Mouse (Mus musculus) liver, embryonic 15.5 days (tissue): ENCODE measurements around the gene Meiob. TPM values are rescaled to one million over a fixed set of nuclear protein-coding genes. Genes with fewer than 3 reads are reported as not detected.

Source experiments
- ATAC-seq: fragments of 200-750 bp; cut with Nextera tagmentation; 2 replicates; pipeline ENCODE4 v1.8.0; 2017; ENCODE audit warnings: moderate number of reproducible peaks, mild to moderate bottlenecking, moderate library complexity; ENCODE audit not compliant: insufficient read depth
- H3K27ac ChIP-seq: fragments of 300-500 bp; sonication (generic); replicated peaks from 2 replicates; pipeline ENCODE4 v1.5.1; 2015; ENCODE audit warnings: mild to moderate bottlenecking, inconsistent platforms
- H3K27me3 ChIP-seq: fragments of 300-500 bp; sonication (generic); 2 replicates; pipeline ENCODE4 v1.6.1; 2015; ENCODE audit warnings: mild to moderate bottlenecking, inconsistent platforms
- H3K36me3 ChIP-seq: fragments of 300-500 bp; sonication (generic); replicated peaks from 2 replicates; pipeline ENCODE4 v1.6.1; 2015; ENCODE audit warnings: moderate library complexity, mild to moderate bottlenecking, inconsistent platforms
- H3K4me1 ChIP-seq: fragments of 300-500 bp; sonication (generic); replicated peaks from 2 replicates; pipeline ENCODE4 v1.6.1; 2015; ENCODE audit warnings: inconsistent platforms
- H3K4me2 ChIP-seq: fragments of 300-500 bp; sonication (generic); 2 replicates; pipeline ENCODE4 v1.6.1; 2015; ENCODE audit warnings: moderate library complexity, mild to moderate bottlenecking, inconsistent platforms
- H3K4me3 ChIP-seq: fragments of 300-500 bp; sonication (generic); replicated peaks from 2 replicates; pipeline ENCODE4 v1.5.1; 2015; ENCODE audit warnings: mild to moderate bottlenecking, inconsistent platforms
- H3K9ac ChIP-seq: fragments of 300-500 bp; sonication (generic); 2 replicates; pipeline ENCODE4 v1.6.1; 2015; ENCODE audit warnings: moderate library complexity, mild to moderate bottlenecking, inconsistent platforms
- H3K9me3 ChIP-seq: fragments of 300-500 bp; sonication (generic); replicated peaks from 2 replicates; pipeline ENCODE4 v1.6.1; 2016; ENCODE audit warnings: inconsistent platforms
- WGBS: fragments of 180-500 bp; shearing (Covaris S2); methylation state at CpG from one replicate; pipeline ENCODE4 v1.1.7; 2015; ENCODE audit warnings: mixed read lengths; ENCODE audit not compliant: insufficient replicate concordance; 5-methylcytosine and 5-hydroxymethylcytosine counted together
- polyA plus RNA-seq: library from polyadenylated mRNA; unstranded; fragments of >200 nt; fragmentation: Nextera tagmentation; extraction: Ambion mirVana; gene quantifications from 2 replicates; pipeline ENCODE4 v1.2.1, GENCODE M21; 2015

The Meiob gene
- polyA plus RNA-seq, 1 experiment from 2014 or later, result 0.54 TPM

DNA sequence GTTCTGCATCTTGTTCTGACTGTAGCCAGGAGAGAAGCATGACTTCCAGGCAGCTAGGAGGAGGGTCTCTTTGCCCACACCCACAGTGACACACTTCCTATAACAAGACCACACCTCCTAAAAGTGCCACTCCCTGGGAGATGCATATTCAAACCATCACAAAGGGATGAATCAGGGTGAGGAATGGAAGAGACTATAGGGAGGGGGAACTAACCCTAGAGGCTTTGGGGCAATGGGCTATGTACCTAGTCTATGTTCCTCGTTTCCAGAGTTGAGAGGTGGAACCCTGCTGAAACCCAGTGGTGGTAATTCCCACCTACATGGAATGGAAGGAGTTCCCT is 70.3 kb downstream of the Meiob start:
- ATAC-seq, result no peak
- WGBS, result 48% methylated on average over 1 of the region's 1 CpGs
- peaks cover 22% of the 10 kb centered on the region for H3K4me1 ChIP-seq
- no peak overlapping the region for H3K9ac ChIP-seq
- H3K36me3 ChIP-seq, result no peaks in the 10 kb centered on the region
- H3K27me3 ChIP-seq, result peaks cover 11% of the 10 kb centered on the region
- H3K4me2 ChIP-seq, result no peak overlapping the region
- H3K27ac ChIP-seq, result no peak overlapping the region
- no peaks in the 10 kb centered on the region for H3K9me3 ChIP-seq
- H3K4me3 ChIP-seq, result no peak overlapping the region

DNA sequence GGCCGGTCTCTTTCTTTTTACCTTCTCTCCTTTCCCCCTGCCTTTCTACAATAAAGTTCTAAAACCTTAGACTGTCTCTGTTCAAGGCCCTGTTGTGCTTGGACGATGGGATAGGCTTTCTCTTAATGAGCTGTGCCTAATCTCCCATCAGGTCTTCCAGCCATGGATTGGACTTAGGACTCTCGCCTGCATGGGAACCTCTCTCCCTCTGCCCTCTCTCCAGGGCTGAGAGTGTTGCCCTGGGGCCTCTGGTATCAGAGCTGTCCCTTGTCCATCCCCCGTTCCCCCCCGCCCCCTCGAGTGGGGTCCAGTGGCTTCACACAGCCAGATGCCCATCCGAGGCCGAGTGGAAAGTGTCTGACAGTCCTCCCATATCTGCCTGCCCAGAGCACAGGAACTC is 70.9 kb downstream of the Meiob start:
- WGBS, result 67% methylated on average over 8 of the region's 8 CpGs
- no peak overlapping the region for H3K4me2 ChIP-seq
- peaks cover 11% of the 10 kb centered on the region for H3K27me3 ChIP-seq
- H3K9me3 ChIP-seq, result no peaks in the 10 kb centered on the region
- H3K9ac ChIP-seq, result no peak overlapping the region
- H3K27ac ChIP-seq, result no peak overlapping the region
- H3K36me3 ChIP-seq, result no peaks in the 10 kb centered on the region
- peaks cover 22% of the 10 kb centered on the region for H3K4me1 ChIP-seq
- ATAC-seq, result no peak
- no peak overlapping the region for H3K4me3 ChIP-seq

DNA sequence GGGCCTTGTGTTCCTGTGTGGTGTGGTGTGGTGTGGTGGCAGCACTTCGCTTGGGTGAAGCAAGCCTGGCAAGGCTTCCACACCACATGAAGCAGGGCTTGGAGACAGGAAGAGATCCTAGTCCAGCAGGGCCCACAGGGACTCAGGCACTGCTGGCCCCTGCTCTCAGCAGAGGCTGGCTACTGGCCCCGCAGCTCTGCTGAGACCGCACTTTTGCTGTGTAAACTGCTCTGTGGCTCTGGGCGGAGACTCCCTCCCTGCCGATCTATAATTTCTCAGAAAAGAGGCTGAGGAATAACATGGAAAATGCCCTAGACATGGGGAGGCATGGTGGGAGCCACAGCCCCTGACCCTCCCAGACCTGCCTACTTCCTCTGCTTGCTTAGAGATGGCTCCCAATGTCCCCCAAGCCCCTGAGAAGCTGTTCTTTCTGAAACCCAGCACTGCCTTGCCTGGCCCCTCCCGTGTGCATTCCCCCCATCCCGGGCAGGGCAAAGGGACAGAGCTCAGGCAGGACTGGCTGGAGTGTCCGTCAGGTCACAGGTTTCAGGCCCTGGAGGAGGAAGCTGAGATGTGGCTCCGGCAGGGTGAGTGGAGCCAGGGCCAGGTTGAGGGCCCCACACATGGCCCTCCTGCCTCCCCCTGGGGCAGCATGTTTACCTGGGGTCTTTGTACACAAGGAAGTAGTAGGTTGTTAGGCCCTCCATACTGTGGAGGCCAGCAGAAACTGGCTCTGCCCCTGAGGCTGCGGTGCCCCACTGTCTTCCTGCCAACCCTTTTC is 73.4 kb downstream of the Meiob start:
- Histone ChIP-seq H3K27me3 (peaks cover 5% of the 10 kb centered on the region), H3K4me2 (peak overlapping the region; percentile 21), H3K4me1 (peaks cover 22% of the 10 kb centered on the region), H3K27ac (peak overlapping the region; percentile 78), H3K36me3 (peaks cover 9% of the 10 kb centered on the region), H3K4me3 (peak overlapping the region; percentile 23; the same call in 1 of the 2 replicates), H3K9ac (0 out of 2 replicates have a peak overlapping the region, but pooled peaks have one; percentile 6), H3K9me3 (no peaks in the 10 kb centered on the region)
- ATAC-seq, result peak; percentile 43
- 60% methylated on average over 10 of the region's 10 CpGs for whole genome bisulfite sequencing

DNA sequence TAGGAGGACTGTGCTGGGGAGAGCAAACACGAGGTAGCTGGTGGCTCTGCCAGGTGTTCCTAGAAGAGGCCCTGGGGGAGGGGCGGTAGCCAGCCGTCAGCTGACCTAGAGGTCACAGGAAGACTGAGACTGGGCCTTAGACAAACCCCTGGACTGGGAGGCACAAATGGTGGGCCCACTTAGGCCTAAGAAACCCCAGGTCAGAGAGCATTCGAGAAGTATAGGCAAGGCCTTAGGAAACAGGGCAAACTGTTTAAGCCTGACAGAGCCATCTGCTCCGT is 74.0 kb downstream of the Meiob start:
- peaks cover 5% of the 10 kb centered on the region for H3K27me3 ChIP-seq
- H3K27ac ChIP-seq, result peak overlapping the region; percentile 78
- peak overlapping the region; percentile 21 for H3K4me2 ChIP-seq
- 46% methylated on average over 5 of the region's 5 CpGs for WGBS
- H3K36me3 ChIP-seq, result peaks cover 14% of the 10 kb centered on the region
- no peaks in the 10 kb centered on the region for H3K9me3 ChIP-seq
- H3K4me3 ChIP-seq, result peak overlapping the region; percentile 23; the same call in 1 of the 2 replicates
- peak overlapping the region; percentile 4; the same call in 1 of the 2 replicates for H3K9ac ChIP-seq
- peaks cover 24% of the 10 kb centered on the region for H3K4me1 ChIP-seq
- peak; percentile 41; the same call in 1 of the 2 replicates for ATAC-seq

DNA sequence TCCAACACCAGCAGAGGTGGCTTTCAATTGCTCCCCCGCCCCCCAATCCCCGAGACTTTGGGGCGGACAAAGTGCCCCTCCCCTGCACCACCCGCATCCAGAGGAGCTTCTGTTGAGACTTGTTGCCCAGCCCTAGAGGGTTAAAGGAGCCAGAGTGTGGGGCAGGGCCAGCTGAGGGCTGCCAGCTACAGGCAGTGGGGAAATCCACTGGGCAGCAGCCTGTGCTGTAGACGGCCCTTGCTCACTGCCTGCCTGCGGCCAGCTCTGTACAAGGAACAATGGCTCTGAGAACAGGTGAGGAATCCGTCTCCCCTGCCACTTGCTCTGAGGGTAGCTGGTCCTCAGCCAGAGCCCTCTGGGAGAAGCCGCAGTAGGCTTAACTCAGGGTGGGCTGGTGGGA is 74.4 kb downstream of the Meiob start:
- Histone ChIP-seq H3K9me3 (no peaks in the 10 kb centered on the region), H3K4me3 (peak overlapping the region; percentile 5; the same call in 1 of the 2 replicates), H3K4me1 (peaks cover 28% of the 10 kb centered on the region), H3K4me2 (peak overlapping the region; percentile 21), H3K27ac (peak overlapping the region; percentile 78), H3K27me3 (peaks cover 5% of the 10 kb centered on the region), H3K9ac (peak overlapping the region; percentile 4; the same call in 1 of the 2 replicates), H3K36me3 (peaks cover 19% of the 10 kb centered on the region)
- no peak for ATAC-seq
- WGBS, result 70% methylated on average over 8 of the region's 8 CpGs

DNA sequence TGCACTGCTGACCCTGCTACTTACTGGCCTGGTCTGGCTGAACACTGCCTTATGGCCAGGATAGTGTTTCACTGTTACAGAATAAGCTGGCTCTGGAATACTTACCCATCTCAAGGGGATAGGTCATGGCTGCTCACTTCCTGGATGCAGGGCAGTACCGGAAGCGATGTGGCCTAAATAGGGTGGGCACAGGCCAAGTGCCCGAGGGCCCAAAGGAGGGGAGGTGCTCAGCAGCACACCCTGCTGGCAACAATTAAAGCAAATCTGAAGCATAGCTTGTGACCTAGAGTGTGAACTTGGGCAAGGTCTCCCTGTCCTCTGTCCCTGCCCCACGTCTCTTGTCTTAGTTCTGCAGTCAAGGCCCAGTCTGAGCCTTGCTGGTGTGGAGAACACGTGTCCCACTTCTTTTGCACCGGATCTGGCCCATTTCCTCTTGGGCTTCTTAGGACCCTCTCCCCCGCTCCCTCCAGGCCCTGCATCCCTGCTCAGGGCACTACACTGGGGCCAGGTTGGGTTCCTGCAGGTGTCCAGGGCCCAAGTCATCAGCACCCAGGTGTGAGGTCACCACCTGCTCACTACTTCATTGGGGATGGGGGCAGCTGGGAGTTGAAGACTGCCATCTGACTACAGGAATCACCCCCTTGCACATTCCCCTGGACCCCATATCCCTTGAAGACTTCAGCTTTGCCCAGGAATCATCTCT is 77.8 kb downstream of the Meiob start:
- H3K36me3 ChIP-seq, result peaks cover 36% of the 10 kb centered on the region
- 43% methylated on average over 7 of the region's 7 CpGs for WGBS
- H3K4me3 ChIP-seq, result no peak overlapping the region
- H3K4me1 ChIP-seq, result peaks cover 48% of the 10 kb centered on the region
- no peak for ATAC-seq
- H3K27ac ChIP-seq, result no peak overlapping the region
- no peak overlapping the region for H3K9ac ChIP-seq
- no peaks in the 10 kb centered on the region for H3K27me3 ChIP-seq
- H3K9me3 ChIP-seq, result no peaks in the 10 kb centered on the region
- no peak overlapping the region for H3K4me2 ChIP-seq

DNA sequence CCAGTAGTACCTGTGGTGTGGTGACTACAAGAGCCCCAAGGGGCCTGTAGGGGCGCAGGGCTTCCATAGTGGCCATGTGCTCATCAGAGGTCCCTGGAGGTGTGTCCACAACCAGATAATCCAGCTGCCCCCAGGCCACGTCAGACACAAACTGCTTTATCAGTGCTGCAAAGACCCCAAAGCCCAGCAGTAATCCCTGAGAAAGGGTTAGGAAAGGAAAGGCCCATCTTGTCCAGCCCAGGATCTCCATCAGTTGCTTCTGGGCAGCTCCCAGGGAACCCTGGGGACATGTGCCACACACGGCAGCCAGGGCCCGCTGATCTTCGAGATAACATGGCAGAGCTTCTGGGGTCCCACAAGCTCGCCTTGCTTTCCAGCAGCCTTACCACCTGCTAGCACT is 80.3 kb downstream of the Meiob start:
- peak overlapping the region; percentile 87 for H3K4me2 ChIP-seq
- H3K9me3 ChIP-seq, result no peaks in the 10 kb centered on the region
- no peak for ATAC-seq
- H3K27me3 ChIP-seq, result no peaks in the 10 kb centered on the region
- H3K4me3 ChIP-seq, result peak overlapping the region; percentile 96; the same call in 1 of the 2 replicates
- no peak overlapping the region for H3K27ac ChIP-seq
- peaks cover 53% of the 10 kb centered on the region for H3K36me3 ChIP-seq
- H3K9ac ChIP-seq, result no peak overlapping the region
- WGBS, result 69% methylated on average over 6 of the region's 6 CpGs
- peaks cover 51% of the 10 kb centered on the region for H3K4me1 ChIP-seq

DNA sequence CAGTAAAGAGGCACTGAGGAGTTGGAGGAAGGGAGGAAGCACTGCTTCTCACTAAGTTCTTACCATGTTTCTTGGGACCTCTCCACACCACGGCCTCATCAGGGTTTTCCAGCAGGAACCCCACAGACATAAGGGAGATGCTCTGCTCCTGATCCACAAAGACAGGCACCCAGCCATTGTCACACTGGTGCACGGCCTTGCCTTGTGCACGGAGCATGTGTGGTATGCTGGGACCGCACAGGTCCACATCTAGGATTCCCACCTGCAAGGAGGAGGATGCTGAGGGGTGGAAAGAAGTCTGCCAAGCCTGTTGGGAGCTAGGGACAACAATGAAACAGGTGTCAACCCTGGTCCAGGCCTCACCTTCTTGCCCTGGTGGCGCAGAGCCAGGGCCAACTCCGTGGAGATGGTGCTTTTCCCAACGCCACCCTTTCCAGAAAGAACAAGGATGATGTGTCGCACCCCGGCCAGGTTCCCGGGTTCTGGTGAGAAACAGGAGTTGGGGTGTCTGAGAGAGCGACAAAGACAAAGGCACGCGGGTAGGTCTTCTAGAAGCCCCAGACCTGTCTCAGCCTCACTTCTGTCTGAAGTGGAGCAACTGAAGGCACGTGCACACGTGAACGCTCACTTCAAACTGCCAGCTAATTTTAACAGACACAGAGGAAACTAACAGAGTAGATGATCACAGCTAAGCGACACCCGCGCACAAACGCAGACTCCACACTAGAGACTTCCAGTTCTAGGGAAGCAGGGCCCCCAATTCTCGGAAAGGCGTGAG is 81.5 kb downstream of the Meiob start:
- peaks cover 64% of the 10 kb centered on the region for H3K36me3 ChIP-seq
- H3K4me1 ChIP-seq, result peaks cover 60% of the 10 kb centered on the region
- ATAC-seq, result no peak
- peak overlapping the region; percentile 68 for H3K27ac ChIP-seq
- H3K4me3 ChIP-seq, result peak overlapping the region; percentile 96
- peak overlapping the region; percentile 81 for H3K9ac ChIP-seq
- no peaks in the 10 kb centered on the region for H3K27me3 ChIP-seq
- no peaks in the 10 kb centered on the region for H3K9me3 ChIP-seq
- H3K4me2 ChIP-seq, result peak overlapping the region; percentile 87
- WGBS, result 17% methylated on average over 22 of the region's 22 CpGs

DNA sequence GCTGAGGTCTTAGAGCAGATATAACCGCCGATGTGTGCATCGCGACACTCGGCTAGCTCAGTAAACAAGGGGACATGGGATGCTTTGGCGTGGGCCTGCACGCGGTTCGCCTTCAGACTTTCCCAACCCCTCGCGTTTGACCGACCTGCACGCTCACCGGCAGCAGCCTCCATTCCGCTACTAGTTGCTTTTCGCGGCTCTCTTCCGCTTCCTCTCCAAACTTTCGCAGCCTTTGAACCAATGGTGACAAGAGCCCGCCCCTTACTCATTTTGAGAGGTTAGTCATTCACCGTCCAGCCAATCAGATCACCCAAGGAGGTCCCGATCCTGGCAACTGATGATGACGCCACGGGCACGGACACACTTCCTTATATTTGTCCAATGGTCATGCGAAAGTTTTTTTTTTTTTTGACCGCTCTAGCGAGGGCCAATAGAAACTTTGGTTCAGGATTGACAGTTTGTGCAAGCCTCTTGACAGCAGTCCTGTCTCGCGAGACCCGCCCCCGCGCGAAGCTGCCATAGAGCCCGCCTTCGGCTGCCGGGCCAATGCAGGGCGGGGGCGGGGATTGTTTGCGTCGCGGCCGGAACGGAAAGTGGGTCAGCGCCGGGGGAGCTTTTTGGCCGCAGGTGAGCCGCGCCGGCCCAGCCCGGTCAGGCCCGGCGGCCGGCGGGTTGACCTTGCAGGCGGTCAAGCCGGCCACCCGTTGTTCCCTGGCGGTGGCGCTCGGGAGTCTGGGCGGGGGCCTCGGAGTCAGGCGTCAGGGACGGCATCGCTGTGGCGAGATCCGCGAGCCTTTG is 82.2 kb downstream of the Meiob start, which contains the start of the genes Nubp2 and Spsb3:
Gene Nubp2 (minus strand): TSS at position 216 of the 798 bp plus-strand sequence.
Gene Spsb3 (plus strand): TSS at position 510 of the 798 bp plus-strand sequence.
- no peaks in the 10 kb centered on the region for H3K9me3 ChIP-seq
- H3K4me1 ChIP-seq, result peaks cover 67% of the 10 kb centered on the region
- ATAC-seq, result peak; percentile 95
- H3K27ac ChIP-seq, result peak within 1 kb of the TSS; percentile 94
- H3K9ac ChIP-seq, result peak within 1 kb of the TSS; percentile 96
- H3K27me3 ChIP-seq, result no peaks in the 10 kb centered on the region
- peak within 1 kb of the TSS; percentile 87 for H3K4me2 ChIP-seq
- H3K36me3 ChIP-seq, result peaks cover 72% of the 10 kb centered on the region
- WGBS, result under 1% methylated on average over 69 of the region's 69 CpGs
- peak within 1 kb of the TSS; percentile 96 for H3K4me3 ChIP-seq

DNA sequence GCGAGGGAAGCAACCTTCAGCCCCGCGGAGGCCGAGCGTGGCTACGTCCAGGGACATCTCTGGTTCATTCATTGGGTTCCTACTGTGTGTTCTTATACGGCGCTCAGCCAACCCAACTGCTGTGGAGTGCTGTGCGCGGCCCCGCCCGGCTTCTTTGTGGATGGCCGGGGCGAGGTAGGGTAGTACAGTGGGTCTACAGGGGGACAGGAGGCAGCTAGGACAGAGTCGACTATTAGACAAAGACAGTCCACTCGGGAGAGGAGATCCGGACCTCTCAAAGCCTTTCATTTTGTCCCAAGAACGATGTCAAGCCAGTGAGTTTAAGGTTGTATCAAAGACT is 82.8 kb downstream of the Meiob start:
- H3K4me1 ChIP-seq, result peaks cover 67% of the 10 kb centered on the region
- peak; percentile 48 for ATAC-seq

More for the DNA sequence above, 82.8 kb downstream of the Meiob start:
- Histone ChIP-seq H3K4me2 (peak overlapping the region; percentile 84), H3K9ac (peak overlapping the region; percentile 96), H3K27me3 (no peaks in the 10 kb centered on the region), H3K36me3 (peaks cover 75% of the 10 kb centered on the region), H3K4me3 (peak overlapping the region; percentile 96), H3K9me3 (no peaks in the 10 kb centered on the region), H3K27ac (peak overlapping the region; percentile 94)
- WGBS, result under 1% methylated on average over 18 of the region's 18 CpGs
